Mouse (Mus musculus): ENCODE results near the gene Gpr12. TPM values are rescaled to one million over a fixed set of nuclear protein-coding genes. Genes with fewer than 3 reads are reported as not detected.
A peak's percentile ranks its signal among the peaks of the same experiment; 100 is the strongest.
"Not testable (repeated sequence)": the region's sequence is repeated elsewhere in the genome, so short reads cannot be mapped to it uniquely, and the experiment has no call there.

Gpr12 gene
- polyA plus RNA-seq, 1 experiment from 2014 or later = 0.51 TPM

DNA sequence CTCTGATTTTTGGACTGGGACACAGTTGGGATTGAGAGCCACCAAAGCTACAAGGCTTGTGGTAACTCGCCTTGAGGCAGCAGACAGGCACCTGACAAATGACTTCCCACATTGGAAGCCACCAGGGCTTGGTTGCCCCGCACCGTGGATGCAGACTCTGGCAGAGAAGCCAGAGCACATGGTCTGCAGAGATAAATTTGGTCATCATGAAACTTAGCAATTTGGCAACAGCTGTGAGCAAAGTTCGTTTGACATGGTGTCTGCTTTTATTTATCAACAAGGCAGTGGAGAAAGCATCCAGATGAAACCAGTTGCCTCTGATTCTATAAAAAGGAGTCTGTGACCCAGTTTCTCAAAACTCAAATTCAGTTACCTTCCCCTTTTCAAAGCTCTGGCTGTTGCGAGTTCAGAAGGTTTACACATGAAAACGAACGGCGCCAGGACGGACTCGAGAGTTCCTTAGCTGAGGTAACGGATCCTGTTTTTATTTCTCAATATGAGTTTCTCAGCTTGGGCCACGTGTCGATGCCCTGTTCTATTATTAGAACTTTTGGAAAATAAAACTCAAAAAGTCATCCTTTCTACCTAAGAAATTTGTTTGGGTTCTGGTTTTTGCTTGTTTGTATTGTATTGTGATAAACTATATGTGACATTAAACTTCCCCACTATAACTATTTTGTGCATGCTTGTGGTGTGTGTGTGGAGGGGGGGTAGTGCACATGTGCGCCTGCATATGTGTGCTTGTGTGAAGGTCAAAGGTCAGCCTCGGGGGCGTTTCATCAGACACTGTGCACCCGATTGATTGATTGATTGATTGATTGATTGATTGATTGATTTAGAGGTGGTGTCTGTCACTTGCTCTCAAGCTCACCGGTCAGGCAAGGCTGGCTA lies 11.8 kb upstream of the Gpr12 start:
- no peaks in the 10 kb centered on the region for H3K36me3 ChIP-seq (ENCODE audit: control insufficient read depth, insufficient read depth, low read length)
- ATAC-seq (ENCODE audit: low FRiP score, low TSS enrichment) = no peak
- 72% methylated on average over 18 of the region's 18 CpGs for WGBS

DNA sequence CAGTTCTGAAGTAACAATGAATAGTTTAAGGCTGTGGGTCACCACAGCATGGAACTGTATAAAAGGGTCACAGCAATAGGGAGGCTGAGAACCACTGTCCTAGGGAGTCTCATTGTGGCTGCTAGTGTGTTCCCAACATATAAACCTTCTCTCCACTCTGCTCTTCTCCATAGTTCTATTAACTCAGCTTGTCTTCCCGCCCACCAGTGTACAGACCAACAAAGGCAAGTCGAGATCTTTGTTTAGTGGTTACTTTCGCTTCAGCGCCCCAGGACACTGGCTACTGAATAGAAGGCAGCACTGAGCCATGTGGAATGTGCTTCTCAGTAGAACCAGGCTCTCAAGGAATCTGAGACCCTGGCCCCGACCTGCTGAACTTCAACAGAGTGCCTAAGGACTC lies 7.5 kb upstream of the Gpr12 start:
- no peak overlapping the region for H3K4me2 ChIP-seq (replicated peaks; ENCODE audit: low read depth, low read length)
- no peak overlapping the region for H3K9ac ChIP-seq (ENCODE audit: low read depth, low read length)
- no peak overlapping the region for H3K27ac ChIP-seq (ENCODE audit: low read depth, low read length)
- no peaks in the 10 kb centered on the region for H3K36me3 ChIP-seq (ENCODE audit: control insufficient read depth, insufficient read depth, low read length)
- no peaks in the 10 kb centered on the region for H3K9me3 ChIP-seq (ENCODE audit: control insufficient read depth, low read length)
- no peaks in the 10 kb centered on the region for H3K4me1 ChIP-seq (ENCODE audit: control insufficient read depth, insufficient read depth, low read length)
- ATAC-seq (ENCODE audit: low FRiP score, low TSS enrichment) = no peak
- no peak overlapping the region for H3K4me3 ChIP-seq (ENCODE audit: low read length)
- 65% methylated on average over 5 of the region's 5 CpGs for WGBS
- H3K27me3 ChIP-seq (ENCODE audit: control insufficient read depth, insufficient read depth, low read length) = no peaks in the 10 kb centered on the region

More for the DNA sequence above, 11.8 kb upstream of the Gpr12 start:
- Histone ChIP-seq H3K27me3 (ENCODE audit: control insufficient read depth, insufficient read depth, low read length) (no peaks in the 10 kb centered on the region), H3K9ac (ENCODE audit: low read depth, low read length) (no peak overlapping the region), H3K4me3 (ENCODE audit: low read length) (no peak overlapping the region), H3K4me2 (replicated peaks; ENCODE audit: low read depth, low read length) (no peak overlapping the region), H3K27ac (ENCODE audit: low read depth, low read length) (no peak overlapping the region), H3K4me1 (ENCODE audit: control insufficient read depth, insufficient read depth, low read length) (no peaks in the 10 kb centered on the region), H3K9me3 (ENCODE audit: control insufficient read depth, low read length) (no peaks in the 10 kb centered on the region)

DNA sequence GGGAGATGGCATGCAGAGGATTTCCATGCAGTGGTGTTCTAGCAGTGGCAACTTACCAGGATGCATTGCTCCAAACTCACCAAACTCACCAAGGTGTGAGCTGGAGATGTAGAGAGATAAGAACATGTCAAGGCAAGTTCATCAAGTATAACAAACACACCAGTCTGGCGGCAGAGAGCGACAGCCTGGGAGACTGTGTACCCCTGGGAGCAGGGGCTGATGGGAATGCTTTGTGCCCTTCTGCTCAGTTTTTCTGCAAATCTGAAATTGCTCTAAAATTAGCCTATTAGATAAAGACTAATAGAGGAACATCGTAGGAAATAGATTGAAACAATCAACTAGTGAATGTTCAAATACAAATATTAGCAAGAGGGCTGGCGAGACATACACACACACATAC lies 6.6 kb upstream of the Gpr12 start:
- Histone ChIP-seq H3K4me1 (ENCODE audit: control insufficient read depth, insufficient read depth, low read length) (no peaks in the 10 kb centered on the region), H3K27ac (ENCODE audit: low read depth, low read length) (no peak overlapping the region), H3K9me3 (ENCODE audit: control insufficient read depth, low read length) (no peaks in the 10 kb centered on the region), H3K4me3 (ENCODE audit: low read length) (no peak overlapping the region), H3K4me2 (replicated peaks; ENCODE audit: low read depth, low read length) (no peak overlapping the region), H3K36me3 (ENCODE audit: control insufficient read depth, insufficient read depth, low read length) (no peaks in the 10 kb centered on the region), H3K27me3 (ENCODE audit: control insufficient read depth, insufficient read depth, low read length) (no peaks in the 10 kb centered on the region), H3K9ac (ENCODE audit: low read depth, low read length) (no peak overlapping the region)
- no peak for ATAC-seq (ENCODE audit: low FRiP score, low TSS enrichment)
- 92% methylated on average over 4 of the region's 4 CpGs for WGBS

DNA sequence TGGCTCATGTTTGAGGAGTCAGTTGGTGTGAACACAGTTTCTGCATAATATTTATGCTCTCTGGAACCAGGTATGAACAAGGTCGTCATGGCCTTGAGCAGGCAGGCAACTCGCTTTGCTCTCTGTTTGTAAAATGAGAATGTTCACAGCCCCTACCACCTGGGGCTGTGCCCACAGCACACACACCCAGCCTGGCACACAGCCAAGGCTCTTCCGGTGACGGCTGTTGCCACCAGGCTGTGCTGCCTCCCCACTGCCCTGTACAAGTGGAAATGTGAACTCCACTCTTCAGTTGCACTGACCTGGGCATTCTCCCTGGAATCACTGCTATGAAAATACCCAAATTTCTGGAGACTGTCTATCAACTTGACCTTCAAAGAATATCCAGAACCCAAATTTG lies 5.9 kb upstream of the Gpr12 start:
- Histone ChIP-seq H3K9ac (ENCODE audit: low read depth, low read length) (no peak overlapping the region), H3K4me2 (replicated peaks; ENCODE audit: low read depth, low read length) (no peak overlapping the region), H3K27ac (ENCODE audit: low read depth, low read length) (no peak overlapping the region), H3K4me3 (ENCODE audit: low read length) (no peak overlapping the region), H3K27me3 (ENCODE audit: control insufficient read depth, insufficient read depth, low read length) (peaks cover 5% of the 10 kb centered on the region), H3K9me3 (ENCODE audit: control insufficient read depth, low read length) (no peaks in the 10 kb centered on the region), H3K4me1 (ENCODE audit: control insufficient read depth, insufficient read depth, low read length) (no peaks in the 10 kb centered on the region), H3K36me3 (ENCODE audit: control insufficient read depth, insufficient read depth, low read length) (no peaks in the 10 kb centered on the region)
- no peak for ATAC-seq (ENCODE audit: low FRiP score, low TSS enrichment)
- WGBS = 71% methylated on average over 4 of the region's 4 CpGs

DNA sequence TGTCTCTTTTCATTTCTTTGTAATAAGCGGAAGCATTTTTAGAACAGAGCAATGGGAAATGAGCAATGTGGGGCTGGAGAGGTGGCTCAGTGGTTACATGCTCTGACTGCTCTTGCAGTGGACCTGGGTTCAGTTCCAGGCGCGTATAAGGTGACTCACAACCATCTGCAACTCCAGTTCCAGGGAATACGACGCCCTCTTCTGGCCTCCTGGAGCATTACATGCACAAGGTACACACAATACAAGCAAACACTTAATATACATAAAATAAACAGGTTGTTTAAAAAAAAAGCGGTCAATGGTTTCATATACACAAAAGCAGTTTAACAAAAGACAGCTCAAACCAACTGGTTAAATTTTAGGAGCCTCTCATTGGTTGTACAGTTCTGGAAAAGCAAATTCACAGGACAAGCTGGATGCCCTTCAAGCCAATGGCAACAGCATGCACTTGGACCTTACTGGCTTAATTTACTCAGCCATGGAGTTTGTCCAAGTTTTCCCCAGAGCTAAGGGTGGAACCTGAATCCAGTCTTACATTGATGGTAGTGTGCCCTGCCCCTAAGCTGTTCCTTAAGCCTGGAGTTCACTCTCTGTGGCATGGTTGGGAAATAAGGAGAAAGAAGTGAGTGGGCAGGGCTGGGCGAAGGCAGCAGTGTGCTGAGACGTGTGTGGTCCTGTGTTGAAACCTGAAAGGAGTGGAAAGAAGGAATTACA lies 1.5 kb upstream of the Gpr12 start:
- peaks cover 12% of the 10 kb centered on the region for H3K4me1 ChIP-seq (ENCODE audit: control insufficient read depth, insufficient read depth, low read length)
- no peak overlapping the region for H3K4me2 ChIP-seq (replicated peaks; ENCODE audit: low read depth, low read length)
- H3K27ac ChIP-seq (ENCODE audit: low read depth, low read length) = no peak overlapping the region
- no peaks in the 10 kb centered on the region for H3K9me3 ChIP-seq (ENCODE audit: control insufficient read depth, low read length)
- 72% methylated on average over 8 of the region's 8 CpGs for WGBS
- no peak overlapping the region for H3K4me3 ChIP-seq (ENCODE audit: low read length)
- H3K36me3 ChIP-seq (ENCODE audit: control insufficient read depth, insufficient read depth, low read length) = no peaks in the 10 kb centered on the region
- H3K9ac ChIP-seq (ENCODE audit: low read depth, low read length) = no peak overlapping the region
- no peak for ATAC-seq (ENCODE audit: low FRiP score, low TSS enrichment)
- H3K27me3 ChIP-seq (ENCODE audit: control insufficient read depth, insufficient read depth, low read length) = peaks cover 20% of the 10 kb centered on the region

DNA sequence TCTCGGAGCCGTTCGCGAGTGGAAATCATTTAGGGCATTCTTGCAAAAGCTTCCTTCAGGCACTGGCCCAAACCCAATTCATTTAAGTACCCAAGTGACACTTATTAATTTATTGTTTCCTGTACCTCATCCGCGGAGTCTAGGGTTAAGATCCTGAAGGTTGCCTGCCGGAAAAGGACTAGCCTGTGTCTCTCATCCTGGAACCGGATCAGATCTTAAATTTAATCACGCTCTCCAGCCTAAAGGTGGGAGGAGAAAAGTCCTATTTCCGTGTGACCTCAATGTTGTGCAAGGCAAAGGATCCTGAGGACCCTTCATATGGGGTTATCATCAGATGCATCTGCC lies 240 bp upstream of the Gpr12 start:
- peak overlapping the region; percentile 50 for H3K4me3 ChIP-seq (ENCODE audit: low read length)
- peak; percentile 60; the same call in 1 of the 2 replicates for ATAC-seq (ENCODE audit: low FRiP score, low TSS enrichment)
- peak overlapping the region; percentile 99 for H3K4me2 ChIP-seq (replicated peaks; ENCODE audit: low read depth, low read length)
- no peaks in the 10 kb centered on the region for H3K36me3 ChIP-seq (ENCODE audit: control insufficient read depth, insufficient read depth, low read length)
- WGBS = 0% methylated on average over 10 of the region's 10 CpGs
- peaks cover 12% of the 10 kb centered on the region for H3K4me1 ChIP-seq (ENCODE audit: control insufficient read depth, insufficient read depth, low read length)
- no peak overlapping the region for H3K27ac ChIP-seq (ENCODE audit: low read depth, low read length)
- H3K27me3 ChIP-seq (ENCODE audit: control insufficient read depth, insufficient read depth, low read length) = peaks cover 20% of the 10 kb centered on the region
- no peak overlapping the region for H3K9ac ChIP-seq (ENCODE audit: low read depth, low read length)
- no peaks in the 10 kb centered on the region for H3K9me3 ChIP-seq (ENCODE audit: control insufficient read depth, low read length)

DNA sequence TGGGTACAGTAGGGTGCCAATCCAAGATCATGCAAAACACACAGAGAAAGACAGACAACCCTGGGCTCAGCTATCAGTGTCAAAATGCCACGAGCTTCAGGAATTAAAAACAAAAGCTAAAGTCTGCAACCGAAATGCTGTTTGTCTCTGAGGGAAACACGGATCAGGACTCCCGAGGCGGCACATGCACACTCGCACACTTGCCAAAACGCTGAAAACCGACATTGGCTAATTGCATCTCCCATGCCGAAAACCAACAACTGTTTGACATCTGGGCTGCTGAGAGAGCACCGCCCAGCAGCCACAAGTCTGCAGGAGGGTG lies 922 bp downstream of the Gpr12 start:
- Histone ChIP-seq H3K27me3 (ENCODE audit: control insufficient read depth, insufficient read depth, low read length) (peaks cover 20% of the 10 kb centered on the region), H3K9me3 (ENCODE audit: control insufficient read depth, low read length) (no peaks in the 10 kb centered on the region)
- WGBS = 5% methylated on average over 10 of the region's 10 CpGs

DNA sequence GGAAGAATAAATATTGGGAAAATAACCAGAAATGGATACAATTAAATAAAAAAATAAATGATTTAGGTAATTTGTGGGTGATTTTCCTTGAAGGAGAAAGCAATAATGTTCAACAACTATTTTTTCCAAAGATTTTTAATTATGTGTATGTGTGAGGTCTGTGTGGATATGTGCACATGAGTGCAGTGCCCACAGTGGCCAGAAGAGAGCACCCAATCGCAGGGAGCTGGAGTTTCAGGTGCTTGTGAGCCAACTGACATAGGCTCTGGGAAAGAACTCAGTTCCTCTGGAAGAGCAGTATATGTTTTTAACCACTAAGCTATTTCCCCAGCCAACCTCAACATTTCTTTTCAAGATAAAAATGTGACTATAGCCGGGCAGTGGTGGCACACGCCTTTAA lies 8.4 kb downstream of the Gpr12 start:
- Histone ChIP-seq H3K9me3 (ENCODE audit: control insufficient read depth, low read length) (no peaks in the 10 kb centered on the region), H3K4me1 (ENCODE audit: control insufficient read depth, insufficient read depth, low read length) (no peaks in the 10 kb centered on the region), H3K27ac (ENCODE audit: low read depth, low read length) (no peak overlapping the region), H3K27me3 (ENCODE audit: control insufficient read depth, insufficient read depth, low read length) (no peaks in the 10 kb centered on the region), H3K9ac (ENCODE audit: low read depth, low read length) (no peak overlapping the region), H3K4me3 (ENCODE audit: low read length) (no peak overlapping the region), H3K4me2 (replicated peaks; ENCODE audit: low read depth, low read length) (no peak overlapping the region), H3K36me3 (ENCODE audit: control insufficient read depth, insufficient read depth, low read length) (no peaks in the 10 kb centered on the region)
- 91% methylated on average over 3 of the region's 3 CpGs for WGBS
- ATAC-seq (ENCODE audit: low FRiP score, low TSS enrichment) = no peak

More for the DNA sequence above, 922 bp downstream of the Gpr12 start:
- no peak overlapping the region for H3K9ac ChIP-seq (ENCODE audit: low read depth, low read length)
- no peaks in the 10 kb centered on the region for H3K36me3 ChIP-seq (ENCODE audit: control insufficient read depth, insufficient read depth, low read length)
- peak; percentile 10; the same call in 1 of the 2 replicates for ATAC-seq (ENCODE audit: low FRiP score, low TSS enrichment)
- H3K27ac ChIP-seq (ENCODE audit: low read depth, low read length) = no peak overlapping the region
- H3K4me1 ChIP-seq (ENCODE audit: control insufficient read depth, insufficient read depth, low read length) = peaks cover 12% of the 10 kb centered on the region
- peak overlapping the region; percentile 99 for H3K4me2 ChIP-seq (replicated peaks; ENCODE audit: low read depth, low read length)
- H3K4me3 ChIP-seq (ENCODE audit: low read length) = peak overlapping the region; percentile 50

DNA sequence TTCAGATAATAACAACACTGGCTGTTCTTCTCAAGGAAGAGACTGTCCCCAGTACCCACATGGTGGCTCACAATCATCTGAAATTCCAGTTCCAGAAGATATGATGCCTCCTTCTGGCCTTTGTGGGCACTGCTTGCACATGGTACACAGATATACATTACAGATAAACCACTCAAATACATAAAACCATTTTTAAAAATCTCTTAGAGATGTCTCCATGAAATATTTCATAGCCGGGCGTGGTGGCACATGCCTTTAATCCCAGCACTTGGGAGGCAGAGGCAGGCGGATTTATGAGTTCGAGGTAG lies 12.3 kb downstream of the Gpr12 start:
- H3K9ac ChIP-seq (ENCODE audit: low read depth, low read length); ATAC-seq (ENCODE audit: low FRiP score, low TSS enrichment); H3K4me1 ChIP-seq (ENCODE audit: control insufficient read depth, insufficient read depth, low read length); H3K4me2 ChIP-seq (replicated peaks; ENCODE audit: low read depth, low read length); H3K27me3 ChIP-seq (ENCODE audit: control insufficient read depth, insufficient read depth, low read length); H3K36me3 ChIP-seq (ENCODE audit: control insufficient read depth, insufficient read depth, low read length); H3K4me3 ChIP-seq (ENCODE audit: low read length); H3K9me3 ChIP-seq (ENCODE audit: control insufficient read depth, low read length); H3K27ac ChIP-seq (ENCODE audit: low read depth, low read length): not testable (repeated sequence)
- WGBS = 93% methylated on average over 4 of the region's 4 CpGs

Measured in kidney, embryonic 14.5 days (tissue).